Mouse (Mus musculus) embryonic facial prominence, embryonic 14.5 days (tissue): ENCODE measurements around the gene Tex9. TPM values are rescaled to one million over a fixed set of nuclear protein-coding genes. Genes with fewer than 3 reads are reported as not detected.
"Not testable (repeated sequence)": the region's sequence is repeated elsewhere in the genome, so short reads cannot be mapped to it uniquely, and the experiment has no call there.

Source experiments
- ATAC-seq: fragments of 200-750 bp; cut with Nextera tagmentation; 2 replicates; pipeline ENCODE4 v1.8.0; 2017; ENCODE audit warnings: low read depth, moderate number of reproducible peaks, moderate TSS enrichment
- DNase-seq: peaks from one replicate; pipeline ENCODE4 v3.0.0-alpha.2; 2015; ENCODE audit warnings: low spot score
- H3K27ac ChIP-seq: fragments of 300-500 bp; sonication (generic); replicated peaks from 2 replicates; pipeline ENCODE4 v1.5.1; 2014; ENCODE audit warnings: low read depth, mild to moderate bottlenecking, low read length, moderate library complexity
- H3K27me3 ChIP-seq: fragments of 300-500 bp; sonication (generic); replicated peaks from 2 replicates; pipeline ENCODE4 v1.6.1; 2014; ENCODE audit warnings: low read length; ENCODE audit not compliant: control insufficient read depth, insufficient read depth
- H3K36me3 ChIP-seq: fragments of 300-500 bp; sonication (generic); 2 replicates; pipeline ENCODE4 v1.6.1; 2014; ENCODE audit warnings: low read length, mixed read lengths; ENCODE audit not compliant: control insufficient read depth, insufficient read depth
- H3K4me1 ChIP-seq: fragments of 300-500 bp; sonication (generic); 2 replicates; pipeline ENCODE4 v1.6.1; 2014; ENCODE audit warnings: antibody characterized with exemption, low read length; ENCODE audit not compliant: control insufficient read depth, insufficient read depth
- H3K4me2 ChIP-seq: fragments of 300-500 bp; sonication (generic); 2 replicates; pipeline ENCODE4 v1.6.1; 2014; ENCODE audit warnings: low read depth, mild to moderate bottlenecking, low read length, moderate library complexity, mixed read lengths
- H3K4me3 ChIP-seq: fragments of 300-500 bp; sonication (generic); 2 replicates; pipeline ENCODE4 v1.5.1; 2014; ENCODE audit warnings: low read depth, mild to moderate bottlenecking, low read length
- H3K9ac ChIP-seq: fragments of 300-500 bp; sonication (generic); 2 replicates; pipeline ENCODE4 v1.6.1; 2014; ENCODE audit warnings: low read depth, mild to moderate bottlenecking, low read length, moderate library complexity, mixed read lengths
- H3K9me3 ChIP-seq: fragments of 300-500 bp; sonication (generic); 2 replicates; pipeline ENCODE4 v1.6.1; 2016; ENCODE audit warnings: low read length; ENCODE audit not compliant: control insufficient read depth
- WGBS: fragments of 180-500 bp; shearing (Covaris S2); extraction: QIAGEN DNeasy Blood & Tissue Kit; methylation state at CpG from one replicate; pipeline ENCODE4 v1.1.7; 2014; 5-methylcytosine and 5-hydroxymethylcytosine counted together
- polyA plus RNA-seq: library from polyadenylated mRNA; unstranded; fragments of >200 nt; fragmentation: Nextera tagmentation; extraction: Ambion mirVana; gene quantifications from 2 replicates; pipeline ENCODE4 v1.2.1, GENCODE M21; 2014

The Tex9 gene
- polyA plus RNA-seq, 1 experiment from 2014 or later, result 22.1 TPM

DNA sequence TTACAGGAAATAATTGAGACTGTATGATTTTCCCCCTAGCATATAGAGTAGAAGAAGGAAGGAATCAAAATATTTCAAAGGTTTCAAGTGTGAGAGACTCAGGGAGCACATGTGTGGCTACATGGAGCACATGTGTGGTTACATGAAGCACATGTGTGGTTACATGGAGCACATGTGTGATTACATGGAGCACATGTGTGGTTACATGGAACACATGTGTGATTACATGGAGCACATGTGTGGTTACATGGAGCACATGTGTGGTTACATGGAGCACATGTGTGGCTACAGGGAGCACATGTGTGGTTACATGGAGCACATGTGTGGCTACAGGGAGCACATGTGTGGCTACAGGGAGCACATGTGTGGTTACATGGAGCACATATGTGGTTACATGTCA is 37.7 kb downstream of the Tex9 start:
- not testable (repeated sequence) for H3K4me2 ChIP-seq, H3K4me3 ChIP-seq, DNase-seq, H3K9ac ChIP-seq, H3K27me3 ChIP-seq, H3K9me3 ChIP-seq, H3K4me1 ChIP-seq, H3K27ac ChIP-seq, ATAC-seq
- H3K36me3 ChIP-seq, result peaks cover 13% of the 10 kb centered on the region

- H3K27me3 ChIP-seq, result no peaks in the 10 kb centered on the region
- H3K9me3 ChIP-seq, result no peaks in the 10 kb centered on the region
- no peaks in the 10 kb centered on the region for H3K4me1 ChIP-seq
- H3K4me2 ChIP-seq, result no peak overlapping the region
- peaks cover 14% of the 10 kb centered on the region for H3K36me3 ChIP-seq
- no peak overlapping the region for H3K9ac ChIP-seq
- ATAC-seq, result no peak
- no peak overlapping the region for H3K4me3 ChIP-seq
- 78% methylated on average over 6 of the region's 6 CpGs for WGBS
- H3K27ac ChIP-seq, result no peak overlapping the region
- DNase-seq, result no peak
These were observed 40.9 kb downstream of the Tex9 start for GRCm38 (mm10) chr9:72451111-72451510.

DNA sequence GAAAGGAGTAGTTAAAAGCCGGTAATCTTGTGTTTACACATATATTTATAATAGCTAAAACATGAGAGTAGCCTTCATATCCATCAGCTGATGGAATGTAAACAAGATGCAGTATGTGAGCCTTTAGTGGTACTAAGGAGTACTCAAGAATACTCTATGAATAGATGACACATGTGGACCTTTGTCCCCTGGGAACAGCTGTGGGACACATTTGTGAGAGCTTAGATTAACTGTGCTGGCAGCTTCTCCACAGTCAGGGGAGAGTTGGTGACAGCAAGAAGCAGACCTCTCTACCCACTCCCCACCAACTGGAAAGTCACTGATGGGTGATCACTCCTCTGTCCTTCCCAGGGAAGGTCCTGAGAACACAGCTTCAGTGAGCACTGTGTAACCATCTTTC is 41.6 kb downstream of the Tex9 start:
- DNase-seq (peak; percentile 49), ATAC-seq (no peak)
- Histone ChIP-seq H3K27me3 (no peaks in the 10 kb centered on the region), H3K27ac (no peak overlapping the region), H3K9me3 (no peaks in the 10 kb centered on the region), H3K4me1 (no peaks in the 10 kb centered on the region), H3K36me3 (peaks cover 19% of the 10 kb centered on the region), H3K4me2 (no peak overlapping the region), H3K4me3 (no peak overlapping the region), H3K9ac (no peak overlapping the region)
- WGBS, result 83% methylated on average over 1 of the region's 1 CpGs

GRCm38 (mm10) chr9:72449841-72450240 is 42.2 kb downstream of the Tex9 start:
- Histone ChIP-seq H3K9ac (no peak overlapping the region), H3K4me1 (no peaks in the 10 kb centered on the region), H3K4me2 (no peak overlapping the region), H3K9me3 (no peaks in the 10 kb centered on the region), H3K27me3 (no peaks in the 10 kb centered on the region), H3K4me3 (no peak overlapping the region), H3K36me3 (peaks cover 19% of the 10 kb centered on the region), H3K27ac (no peak overlapping the region)
- no peak for ATAC-seq
- WGBS, result 90% methylated on average over 2 of the region's 2 CpGs
- no peak for DNase-seq

DNA sequence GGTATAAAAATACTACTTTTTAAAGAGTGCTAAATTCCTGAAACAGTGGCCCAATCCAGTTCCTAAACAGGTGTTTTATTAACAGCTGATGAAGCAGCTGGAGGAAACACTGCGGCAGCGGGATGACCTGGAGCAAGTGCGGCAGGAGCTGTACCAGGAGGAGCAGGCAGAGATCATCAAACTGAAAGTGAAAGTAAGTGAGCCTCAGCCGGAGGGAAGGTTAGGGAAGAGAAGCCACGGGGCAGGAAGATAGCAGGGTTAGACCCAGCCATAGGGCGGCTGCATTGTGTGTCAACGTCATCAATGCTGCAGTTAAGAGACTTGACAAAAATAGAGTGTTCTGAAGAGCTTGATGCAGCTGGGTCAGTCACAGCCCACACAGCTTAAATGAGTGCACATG is 42.6 kb downstream of the Tex9 start:
- Histone ChIP-seq H3K27me3 (no peaks in the 10 kb centered on the region), H3K27ac (no peak overlapping the region), H3K9ac (no peak overlapping the region), H3K9me3 (no peaks in the 10 kb centered on the region), H3K4me3 (no peak overlapping the region), H3K36me3 (peaks cover 19% of the 10 kb centered on the region), H3K4me2 (no peak overlapping the region), H3K4me1 (no peaks in the 10 kb centered on the region)
- 0 out of 2 replicates have a peak, but pooled peaks have one; percentile 33 for ATAC-seq
- WGBS, result 82% methylated on average over 7 of the region's 7 CpGs
- peak; percentile 9 for DNase-seq

- DNase-seq (peak; percentile 37), ATAC-seq (no peak)
- Histone ChIP-seq H3K27ac (no peak overlapping the region), H3K9ac (no peak overlapping the region), H3K36me3 (peaks cover 24% of the 10 kb centered on the region), H3K4me1 (no peaks in the 10 kb centered on the region), H3K27me3 (no peaks in the 10 kb centered on the region), H3K4me2 (no peak overlapping the region), H3K9me3 (no peaks in the 10 kb centered on the region), H3K4me3 (no peak overlapping the region)
- WGBS, result 42% methylated on average over 8 of the region's 8 CpGs
These were observed 44.0 kb downstream of the Tex9 start for GRCm38 (mm10) chr9:72448026-72448425.

DNA sequence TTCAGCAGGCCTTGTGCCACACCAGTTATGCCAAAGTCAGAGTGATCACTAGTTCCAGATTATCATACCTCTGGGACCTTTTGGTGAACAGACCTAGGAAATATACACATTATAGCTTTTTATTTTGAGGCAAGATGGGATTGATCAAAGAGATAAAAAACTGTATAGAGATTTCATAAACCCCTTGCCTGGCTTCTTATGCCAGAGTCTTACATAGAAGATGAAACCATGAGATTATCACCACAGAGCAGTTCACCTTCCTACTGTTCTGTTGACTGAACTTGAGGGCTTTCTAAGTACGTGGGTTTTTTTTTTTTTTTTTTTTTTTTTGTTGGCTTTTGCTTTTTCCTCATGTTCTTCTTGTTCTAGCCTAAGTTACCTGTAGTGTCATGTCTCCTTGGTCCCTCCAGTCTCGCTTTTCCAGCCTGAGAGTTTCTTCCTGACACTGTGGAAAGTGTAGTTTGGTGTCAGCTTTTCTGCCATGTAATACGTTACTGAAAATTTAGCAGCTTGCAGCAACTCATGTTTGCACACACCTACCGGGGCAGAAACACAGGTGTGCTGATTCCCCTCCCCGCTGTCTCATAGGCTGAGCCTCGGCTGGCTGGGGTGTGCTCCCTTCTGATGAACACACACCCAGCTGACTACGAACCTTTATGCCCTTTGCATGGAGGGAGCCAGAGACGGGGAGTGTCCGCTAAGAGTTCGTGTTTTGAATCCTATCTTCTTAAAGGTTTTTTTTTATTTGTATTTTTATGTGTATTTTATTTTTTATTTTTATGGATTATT is 49.9 kb downstream of the Tex9 start:
- peaks cover 19% of the 10 kb centered on the region; the same call in 1 of the 2 replicates for H3K36me3 ChIP-seq
- no peaks in the 10 kb centered on the region for H3K9me3 ChIP-seq
- WGBS, result 91% methylated on average over 10 of the region's 10 CpGs
- no peak overlapping the region for H3K9ac ChIP-seq
- H3K27ac ChIP-seq, result no peak overlapping the region
- H3K27me3 ChIP-seq, result no peaks in the 10 kb centered on the region
- peaks cover 5% of the 10 kb centered on the region; the same call in 1 of the 2 replicates for H3K4me1 ChIP-seq
- DNase-seq, result no peak
- no peak overlapping the region for H3K4me2 ChIP-seq
- H3K4me3 ChIP-seq, result no peak overlapping the region
- ATAC-seq, result no peak

GRCm38 (mm10) chr9:72440948-72441926 is 50.8 kb downstream of the Tex9 start:
- 83% methylated on average over 8 of the region's 8 CpGs for WGBS
- Histone ChIP-seq H3K4me1 (peaks cover 5% of the 10 kb centered on the region; the same call in 1 of the 2 replicates), H3K27me3 (no peaks in the 10 kb centered on the region), H3K36me3 (peaks cover 11% of the 10 kb centered on the region; the same call in 1 of the 2 replicates), H3K4me3 (no peak overlapping the region), H3K9ac (no peak overlapping the region), H3K27ac (no peak overlapping the region), H3K4me2 (no peak overlapping the region), H3K9me3 (no peaks in the 10 kb centered on the region)
- DNase-seq, result no peak
- ATAC-seq, result no peak
